Mouse (Mus musculus) cerebellum, postnatal 25 days (tissue): Measurements from ENCODE around the gene Ptp4a2.
"Not testable (repeated sequence)": the region's sequence is repeated elsewhere in the genome, so short reads cannot be mapped to it uniquely, and the experiment has no call there.

Experiments used
- DNase-seq, 2 experiments: peaks; one replicate each; pipeline ENCODE4 v3.0.0; 2021; ENCODE audit warnings: mixed read lengths in 2 of 2

Gene Ptp4a2

GRCm38 (mm10) chr4:129889661-129890060 lies 78.6 kb downstream of the Ptp4a2 start:
- DNase-seq, result no peak

GRCm38 (mm10) chr4:129890094-129890493 lies 79.1 kb downstream of the Ptp4a2 start:
- DNase-seq, result no peak

GRCm38 (mm10) chr4:129894861-129895260 lies 83.8 kb downstream of the Ptp4a2 start:
- DNase-seq, result no peak

GRCm38 (mm10) chr4:129898815-129899214 lies 87.8 kb downstream of the Ptp4a2 start:
- DNase-seq, result not testable (repeated sequence)
